Mouse (Mus musculus): ENCODE measurements around the gene Cdc25b. TPM values are rescaled to one million over a fixed set of nuclear protein-coding genes. Genes with fewer than 3 reads are reported as not detected.

The Cdc25b gene
- 106 TPM for polyA plus RNA-seq (2017; shearing (Covaris generic))

DNA sequence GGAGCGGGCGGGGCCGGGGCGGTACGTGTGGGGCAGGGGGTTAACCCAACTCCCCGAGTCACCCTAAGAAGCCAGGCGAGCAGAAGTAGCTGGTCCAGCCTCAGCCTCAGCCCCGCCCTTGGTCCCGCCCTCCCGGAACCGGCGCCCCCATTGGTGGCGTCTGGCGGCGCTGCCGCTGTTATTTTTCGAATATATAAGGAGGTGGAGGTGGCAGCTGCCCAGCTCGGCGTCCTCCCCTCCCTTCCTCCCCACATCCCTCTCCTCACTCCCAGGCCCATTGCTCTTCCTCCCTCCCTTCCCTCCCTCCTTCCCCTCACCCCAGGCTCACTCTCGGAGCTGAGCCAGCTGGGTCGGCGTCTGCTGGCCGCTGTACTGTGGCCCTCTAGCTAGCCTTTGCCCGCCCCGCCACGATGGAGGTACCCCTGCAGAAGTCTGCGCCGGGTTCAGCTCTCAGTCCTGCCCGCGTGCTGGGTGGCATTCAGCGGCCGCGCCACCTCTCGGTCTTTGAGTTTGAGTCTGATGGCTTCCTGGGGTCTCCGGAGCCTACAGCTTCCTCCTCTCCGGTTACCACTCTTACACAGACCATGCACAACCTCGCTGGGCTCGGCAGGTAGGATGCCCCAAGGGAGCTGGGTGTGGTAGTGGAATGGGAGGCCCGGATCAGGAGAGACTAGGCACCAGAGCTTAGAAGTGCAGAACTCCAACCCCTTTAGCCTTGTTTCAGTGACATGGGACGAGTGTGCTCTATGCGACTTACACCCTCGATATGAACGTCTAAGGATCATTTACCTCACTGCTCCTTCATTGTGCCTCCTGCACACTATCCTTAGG lies at the start of gene Cdc25b, which contains the start of gene Spef1:
TSS of gene Cdc25b (plus strand) at position 179 of the 831 bp plus-strand sequence.
TSS of gene Spef1 (minus strand) at position 512 of the 831 bp plus-strand sequence.

DNA sequence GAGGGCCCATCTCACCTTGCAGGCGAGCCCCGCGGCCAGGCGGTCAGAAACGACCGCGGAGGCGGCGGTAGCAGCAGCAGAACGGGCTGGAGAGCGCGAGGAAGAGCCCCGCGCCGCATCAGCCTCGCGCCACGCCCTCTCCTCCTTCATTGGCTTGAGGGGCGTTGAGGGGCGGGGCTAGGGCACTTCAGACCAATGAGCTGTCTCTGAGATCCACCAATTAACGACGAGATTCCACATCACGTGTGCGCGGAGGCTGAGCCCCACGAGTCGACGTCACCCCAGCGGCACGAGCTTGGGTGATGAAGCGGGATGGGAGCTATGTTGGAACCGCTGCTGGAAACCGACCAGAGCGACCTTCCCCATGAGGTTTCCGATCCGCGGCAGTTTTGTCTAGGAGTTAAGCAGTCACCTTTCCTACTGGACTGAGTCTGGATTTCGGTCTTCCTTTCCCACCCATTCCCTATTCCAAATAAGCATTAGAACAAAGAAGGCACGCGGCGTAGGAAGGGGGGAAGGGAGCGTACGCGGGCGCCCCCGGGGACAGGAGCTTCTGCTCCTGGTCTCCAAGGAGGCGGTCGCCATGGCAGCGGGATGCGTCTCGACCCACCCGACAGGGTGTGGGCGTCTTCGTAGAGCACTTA lies 26.7 kb upstream of the Cdc25b start, which contains the start of gene 1700037H04Rik:
TSS of gene 1700037H04Rik (minus strand) at position 144 of the 644 bp plus-strand sequence.

DNA sequence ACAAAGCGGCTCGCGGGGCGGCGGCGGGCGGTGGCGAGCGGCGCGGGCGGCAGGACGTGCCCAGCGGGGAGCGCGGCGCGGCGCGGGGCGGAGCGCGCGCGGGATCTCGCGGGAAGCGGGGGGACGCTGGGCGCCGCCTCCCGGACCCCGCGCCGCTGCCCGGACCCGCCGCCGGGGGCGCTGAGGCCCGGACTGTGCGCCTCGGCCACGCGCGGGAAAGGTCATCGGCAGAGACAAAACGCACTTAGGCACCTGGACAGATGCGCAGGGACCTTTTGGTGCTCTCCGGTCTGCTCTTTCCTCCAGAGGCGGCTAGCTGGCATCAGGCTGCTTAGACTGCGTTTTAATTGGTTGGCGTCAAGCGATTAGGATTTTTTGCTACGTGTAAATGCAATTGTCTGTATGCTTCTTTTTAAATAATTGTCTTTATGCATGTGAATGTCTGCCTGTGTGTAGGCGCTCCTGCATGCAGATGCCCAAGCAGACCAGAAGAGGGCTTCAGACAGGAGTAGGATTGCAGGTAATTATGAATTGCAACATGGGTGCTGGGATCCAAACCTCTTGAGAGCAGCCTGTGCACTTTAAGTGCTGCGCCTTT lies 6.7 kb upstream of the Cdc25b start, which contains the start of gene Cenpb:
TSS of gene Cenpb (minus strand) at position 78 of the 598 bp plus-strand sequence.

DNA sequence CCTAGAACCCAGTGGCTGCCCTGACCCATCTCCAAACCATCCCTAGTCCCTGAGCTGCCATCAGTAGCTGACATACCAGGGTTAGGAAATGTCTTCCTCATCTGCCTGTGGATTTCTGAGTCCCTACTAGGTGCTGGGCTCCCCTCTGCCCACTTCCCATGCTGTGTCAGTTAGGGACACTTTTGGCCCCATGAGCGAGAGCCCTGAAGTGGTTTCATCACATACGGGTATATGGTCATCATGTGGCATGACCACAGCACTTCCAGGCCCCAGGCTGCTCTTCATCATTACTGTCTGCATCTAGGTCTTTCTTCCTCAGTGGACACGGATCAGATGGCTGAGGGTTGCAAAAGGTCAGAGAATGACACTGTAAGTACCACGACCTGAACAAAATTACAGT lies 20.0 kb downstream of the Cdc25b start, which contains the start of gene Ap5s1:
TSS of gene Ap5s1 (plus strand) at position 301 of the 400 bp plus-strand sequence.

DNA sequence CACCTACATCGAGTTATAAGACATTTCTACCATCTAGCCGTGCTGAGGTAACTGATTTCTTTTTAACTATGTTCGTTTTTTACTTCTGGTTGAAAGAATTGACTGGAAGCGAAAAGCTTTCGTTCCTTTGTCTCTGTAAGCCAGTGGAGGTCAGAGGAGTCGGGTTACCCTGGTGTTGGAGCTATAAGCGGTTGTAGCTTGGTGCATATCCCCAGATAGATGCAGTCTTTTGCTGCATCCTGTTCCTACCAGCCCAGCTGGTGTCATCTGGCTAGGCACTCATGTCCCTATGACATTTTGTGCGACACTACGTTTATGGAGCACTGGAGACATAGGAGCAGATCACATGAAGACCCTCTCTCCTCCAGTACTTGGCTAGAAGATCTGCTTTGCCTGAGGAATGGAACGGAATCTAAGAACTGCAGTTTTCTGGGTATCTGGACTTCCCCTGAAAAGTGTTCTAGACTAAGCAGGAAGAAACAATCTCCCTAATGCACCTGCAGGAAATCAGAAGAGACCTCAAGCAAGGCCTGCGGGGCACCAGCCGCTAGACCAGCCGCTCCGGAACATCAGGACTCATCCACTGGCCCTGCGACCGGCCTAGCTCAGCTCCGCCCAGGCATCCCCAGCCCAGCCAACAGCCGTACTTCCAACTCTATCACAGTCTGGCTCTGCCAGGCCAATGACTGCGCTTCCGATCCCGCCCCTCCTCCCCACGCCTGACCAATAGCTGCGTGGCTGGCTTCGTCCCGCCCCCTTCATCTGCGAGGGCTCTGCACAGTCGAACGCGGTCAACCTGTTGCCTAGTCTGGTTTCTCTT lies 46.8 kb downstream of the Cdc25b start, which contains the start of gene Mavs:
TSS of gene Mavs (plus strand) at position 757 of the 820 bp plus-strand sequence.

Other genes starting within 250 kb of the Cdc25b start
- not detected for gene Gfra4, start 143.9 kb upstream of the Cdc25b start, polyA plus RNA-seq (2017; shearing (Covaris generic))
- gene Adam33, start 123.1 kb upstream of the Cdc25b start, polyA plus RNA-seq (2017; shearing (Covaris generic)) = 0.69 TPM
- gene Siglec1, start 100.2 kb upstream of the Cdc25b start, polyA plus RNA-seq (2017; shearing (Covaris generic)) = 0.18 TPM
- gene Hspa12b, start 59.7 kb upstream of the Cdc25b start, polyA plus RNA-seq (2017; shearing (Covaris generic)) = 0.22 TPM
- not detected for gene Gm11037, start 53.5 kb upstream of the Cdc25b start, polyA plus RNA-seq (2017; shearing (Covaris generic))
- gene 1700037H04Rik, start 26.9 kb upstream of the Cdc25b start, polyA plus RNA-seq (2017; shearing (Covaris generic)) = 51.6 TPM
- gene Cenpb, start 6.9 kb upstream of the Cdc25b start, polyA plus RNA-seq (2017; shearing (Covaris generic)) = 3.1 TPM
- not detected for gene Spef1, start 333 bp downstream of the Cdc25b start, polyA plus RNA-seq (2017; shearing (Covaris generic))
- 28.2 TPM for gene Ap5s1, start 20.1 kb downstream of the Cdc25b start, polyA plus RNA-seq (2017; shearing (Covaris generic))
- gene Mavs, start 47.1 kb downstream of the Cdc25b start, polyA plus RNA-seq (2017; shearing (Covaris generic)) = 40.5 TPM
- 12.1 TPM for gene Pank2, start 75.5 kb downstream of the Cdc25b start, polyA plus RNA-seq (2017; shearing (Covaris generic))
- gene Rnf24, start 165.9 kb downstream of the Cdc25b start, polyA plus RNA-seq (2017; shearing (Covaris generic)) = 1.7 TPM